Mouse (Mus musculus) C2C12 (cell line): ENCODE results near the gene Bcl6. TPM values are rescaled to one million over a fixed set of nuclear protein-coding genes. Genes with fewer than 3 reads are reported as not detected.

Source experiments
- H3K27me3 ChIP-seq: one replicate; pipeline ENCODE4 v1.6.1; 2011; ENCODE audit not compliant: control insufficient read depth, insufficient read depth, insufficient read length
- H3K36me3 ChIP-seq: one replicate; pipeline ENCODE4 v1.6.1; 2011; ENCODE audit not compliant: control insufficient read depth, insufficient read depth
- H3K4me3 ChIP-seq: one replicate; pipeline ENCODE4 v1.5.1; 2011; ENCODE audit warnings: mild to moderate bottlenecking, control low read depth; ENCODE audit not compliant: poor library complexity, insufficient read depth, severe bottlenecking
- H3K79me2 ChIP-seq: one replicate; pipeline ENCODE4 v1.6.1; 2011; ENCODE audit not compliant: control insufficient read depth, insufficient read depth
- H3K79me3 ChIP-seq: one replicate; pipeline ENCODE4 v1.6.1; 2011; ENCODE audit warnings: low read depth, control low read depth
- H3ac ChIP-seq: one replicate; pipeline ENCODE3; 2011; ENCODE audit warnings: low read depth; ENCODE audit not compliant: control insufficient read depth, insufficient read length
- CEBPB ChIP-seq: IDR thresholded peaks from one replicate; pipeline ENCODE4 v1.6.1; 2011; ENCODE audit warnings: low read depth, mild to moderate bottlenecking, control low read depth, moderate library complexity
- CTCF ChIP-seq: IDR thresholded peaks from one replicate; pipeline ENCODE4 v1.5.1; 2011; ENCODE audit not compliant: control insufficient read depth, insufficient read depth, insufficient read length
- FOSL1 ChIP-seq: IDR thresholded peaks from one replicate; pipeline ENCODE4 v1.8.0; 2011; ENCODE audit warnings: mild to moderate bottlenecking, low read length; ENCODE audit not compliant: poor library complexity, insufficient read depth, severe bottlenecking
- MAX ChIP-seq: IDR thresholded peaks from one replicate; pipeline ENCODE4 v1.6.1; 2011; ENCODE audit warnings: mild to moderate bottlenecking, control low read depth
- MYOD1 ChIP-seq: IDR thresholded peaks from one replicate; pipeline ENCODE4 v1.6.1; 2011; ENCODE audit warnings: low read depth; ENCODE audit not compliant: control insufficient read depth, insufficient read length
- MYOG ChIP-seq: IDR thresholded peaks from one replicate; pipeline ENCODE4 v1.6.1; 2011; ENCODE audit not compliant: control insufficient read depth, insufficient read length; ENCODE audit errors: extremely low read depth
- USF1 ChIP-seq: IDR thresholded peaks from one replicate; pipeline ENCODE4 v1.6.1; 2011; ENCODE audit warnings: low read depth, mild to moderate bottlenecking, control low read depth, moderate library complexity
- long read RNA-seq, 2 experiments: library from polyadenylated mRNA; unstranded; transcript quantifications; one replicate each; pipeline ENCODE4 v2.0.0; 2019 to 2020
- polyA plus RNA-seq: library from polyadenylated mRNA; unstranded; fragments of >200 nt; fragmentation: generic; extraction: Trizol; gene quantifications from one replicate; pipeline ENCODE4 v1.2.1, GENCODE M21; 2012; ENCODE audit warnings: missing spikeins

Bcl6 gene
- polyA plus RNA-seq, result 6.2 TPM
- long read RNA-seq, experiment 1, partial matches to known transcripts, result 0 of 1 reads
- long read RNA-seq, experiment 1, other reads (novel, unspliced or antisense), result 1 of 1 reads
- long read RNA-seq, experiment 2, partial matches to known transcripts, result 1 of 1 reads
- long read RNA-seq, experiment 2, other reads (novel, unspliced or antisense), result 0 of 1 reads

GRCm38 (mm10) chr16:23988466-23989208, at the start of gene Bcl6, which contains the start of gene Gm37419:
TSS of gene Bcl6 (minus strand) at chr16:23988852.
TSS of gene Gm37419 (plus strand) at chr16:23988482.
- peaks cover 46% of the 10 kb centered on the region for H3K79me2 ChIP-seq
- peaks cover 13% of the 10 kb centered on the region for H3K79me3 ChIP-seq
- H3K27me3 ChIP-seq, result no peaks in the 10 kb centered on the region
- TF ChIP-seq MYOD1 (no peak), CTCF (no peak), CEBPB (peak; percentile 92), FOSL1 (no peak), USF1 (peak; percentile 96)
- H3K4me3 ChIP-seq, result peak within 1 kb of the TSS; percentile 63
- H3K36me3 ChIP-seq, result no peaks in the 10 kb centered on the region
- H3ac ChIP-seq, result peak within 1 kb of the TSS; percentile 81

GRCm38 (mm10) chr16:24036398-24036797, 47.7 kb upstream of the Bcl6 start:
- H3K79me3 ChIP-seq, result no peaks in the 10 kb centered on the region
- H3ac ChIP-seq, result no peak overlapping the region
- no peaks in the 10 kb centered on the region for H3K27me3 ChIP-seq
- no peaks in the 10 kb centered on the region for H3K79me2 ChIP-seq
- H3K36me3 ChIP-seq, result no peaks in the 10 kb centered on the region
- no peak for TF ChIP-seq USF1
- no peak for TF ChIP-seq MYOG
- no peak for TF ChIP-seq MAX
- TF ChIP-seq FOSL1, result no peak
- TF ChIP-seq CEBPB, result no peak
- TF ChIP-seq MYOD1, result no peak
- no peak for TF ChIP-seq CTCF
- no peak overlapping the region for H3K4me3 ChIP-seq

GRCm38 (mm10) chr16:24035767-24036166, 47.1 kb upstream of the Bcl6 start:
- Histone ChIP-seq H3K27me3 (no peaks in the 10 kb centered on the region), H3K36me3 (no peaks in the 10 kb centered on the region), H3K79me3 (no peaks in the 10 kb centered on the region), H3K4me3 (no peak overlapping the region), H3ac (no peak overlapping the region), H3K79me2 (no peaks in the 10 kb centered on the region)
- no peak for TF ChIP-seq USF1

GRCm38 (mm10) chr16:24034450-24034849, 45.8 kb upstream of the Bcl6 start:
- H3K27me3 ChIP-seq, result no peaks in the 10 kb centered on the region
- TF ChIP-seq USF1 (no peak), MAX (no peak), FOSL1 (no peak), MYOD1 (no peak), CTCF (no peak), CEBPB (no peak), MYOG (no peak)

GRCm38 (mm10) chr16:24033259-24033658, 44.6 kb upstream of the Bcl6 start:
- no peaks in the 10 kb centered on the region for H3K79me2 ChIP-seq
- H3ac ChIP-seq, result no peak overlapping the region
- H3K79me3 ChIP-seq, result no peaks in the 10 kb centered on the region
- H3K27me3 ChIP-seq, result no peaks in the 10 kb centered on the region
- TF ChIP-seq MYOD1 (no peak), CTCF (no peak), MAX (no peak), USF1 (no peak), CEBPB (no peak), FOSL1 (no peak), MYOG (no peak)
- no peak overlapping the region for H3K4me3 ChIP-seq
- no peaks in the 10 kb centered on the region for H3K36me3 ChIP-seq

More at GRCm38 (mm10) chr16:24034450-24034849, 45.8 kb upstream of the Bcl6 start:
- Histone ChIP-seq H3K79me2 (no peaks in the 10 kb centered on the region), H3K4me3 (no peak overlapping the region), H3K79me3 (no peaks in the 10 kb centered on the region), H3K36me3 (no peaks in the 10 kb centered on the region), H3ac (no peak overlapping the region)

- Histone ChIP-seq H3K79me3 (no peaks in the 10 kb centered on the region), H3K4me3 (no peak overlapping the region), H3K27me3 (no peaks in the 10 kb centered on the region), H3ac (no peak overlapping the region), H3K79me2 (no peaks in the 10 kb centered on the region), H3K36me3 (no peaks in the 10 kb centered on the region)
- TF ChIP-seq FOSL1 (no peak), USF1 (no peak), CEBPB (no peak), MYOD1 (no peak), MAX (no peak), MYOG (no peak), CTCF (no peak)
Observed at GRCm38 (mm10) chr16:24029965-24030672, 41.5 kb upstream of the Bcl6 start.
